Mouse (Mus musculus) C2C12 (cell line): Measurements from ENCODE around the gene Rsl1d1. TPM values are rescaled to one million over a fixed set of nuclear protein-coding genes. Genes with fewer than 3 reads are reported as not detected.

Source experiments
- microRNA-seq: library from miRNA; unstranded; fragments of <30 nt; microRNA quantifications from one replicate; pipeline ENCODE4, GENCODE M21; 2019; ENCODE audit warnings: borderline microRNAs expressed
- polyA plus RNA-seq: library from polyadenylated mRNA; unstranded; fragments of >200 nt; fragmentation: generic; extraction: Trizol; gene quantifications from one replicate; pipeline ENCODE4 v1.2.1, GENCODE M21; 2012; ENCODE audit warnings: missing spikeins

The Rsl1d1 gene
- polyA plus RNA-seq, 1 experiment, result 62.7 TPM

Small RNA genes lying within 50 kb of the gene (microRNA-seq; reads per million reads assigned to microRNA genes)
- 1.1 reads per million, percentile 25 among the genes with 10 or more reads in this experiment for gene Gm23935

Other genes starting within 250 kb of the Rsl1d1 start
- 54.1 TPM for gene Snn, start 142.4 kb downstream of the Rsl1d1 start, polyA plus RNA-seq
- 116 TPM for gene Litaf, start 137.2 kb downstream of the Rsl1d1 start, polyA plus RNA-seq
- gene Txndc11, start 68.7 kb downstream of the Rsl1d1 start, polyA plus RNA-seq, result 13.8 TPM
- 10.2 TPM for gene Zc3h7a, start 26.9 kb downstream of the Rsl1d1 start, polyA plus RNA-seq
- gene Gspt1, start 51.0 kb upstream of the Rsl1d1 start, polyA plus RNA-seq, result 79.7 TPM
- not detected for gene Tnfrsf17, start 110.5 kb upstream of the Rsl1d1 start, polyA plus RNA-seq
- 0.62 TPM for gene Snx29, start 119.6 kb upstream of the Rsl1d1 start, polyA plus RNA-seq